Mouse (Mus musculus) c-Kit-positive CD71-positive TER-119-negative erythroid progenitor cells, embryonic 14.5 days (primary cell): ENCODE results near the gene Col5a3.

Source experiments
- DNase-seq: peaks from one replicate; pipeline ENCODE4 v3.0.0-alpha.2; 2013; ENCODE audit warnings: low read depth

Col5a3 gene

DNA sequence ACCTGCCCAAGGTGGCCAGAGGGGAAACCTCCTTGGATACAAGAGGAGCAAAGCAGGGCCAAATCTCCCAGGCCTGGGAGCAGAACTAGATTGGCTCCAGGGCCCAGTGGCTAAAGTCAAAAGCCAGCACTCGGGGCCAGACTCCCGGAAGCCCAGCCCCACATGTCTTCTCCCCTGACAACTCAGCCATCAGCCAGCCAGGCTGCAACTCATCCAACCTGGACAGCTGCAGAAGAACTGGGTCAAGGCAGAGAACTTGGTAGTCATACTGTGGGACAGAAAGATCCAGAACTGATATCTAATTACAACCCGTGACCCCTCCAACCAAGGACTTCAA is 9.7 kb downstream of the Col5a3 start:
- no peak for DNase-seq

DNA sequence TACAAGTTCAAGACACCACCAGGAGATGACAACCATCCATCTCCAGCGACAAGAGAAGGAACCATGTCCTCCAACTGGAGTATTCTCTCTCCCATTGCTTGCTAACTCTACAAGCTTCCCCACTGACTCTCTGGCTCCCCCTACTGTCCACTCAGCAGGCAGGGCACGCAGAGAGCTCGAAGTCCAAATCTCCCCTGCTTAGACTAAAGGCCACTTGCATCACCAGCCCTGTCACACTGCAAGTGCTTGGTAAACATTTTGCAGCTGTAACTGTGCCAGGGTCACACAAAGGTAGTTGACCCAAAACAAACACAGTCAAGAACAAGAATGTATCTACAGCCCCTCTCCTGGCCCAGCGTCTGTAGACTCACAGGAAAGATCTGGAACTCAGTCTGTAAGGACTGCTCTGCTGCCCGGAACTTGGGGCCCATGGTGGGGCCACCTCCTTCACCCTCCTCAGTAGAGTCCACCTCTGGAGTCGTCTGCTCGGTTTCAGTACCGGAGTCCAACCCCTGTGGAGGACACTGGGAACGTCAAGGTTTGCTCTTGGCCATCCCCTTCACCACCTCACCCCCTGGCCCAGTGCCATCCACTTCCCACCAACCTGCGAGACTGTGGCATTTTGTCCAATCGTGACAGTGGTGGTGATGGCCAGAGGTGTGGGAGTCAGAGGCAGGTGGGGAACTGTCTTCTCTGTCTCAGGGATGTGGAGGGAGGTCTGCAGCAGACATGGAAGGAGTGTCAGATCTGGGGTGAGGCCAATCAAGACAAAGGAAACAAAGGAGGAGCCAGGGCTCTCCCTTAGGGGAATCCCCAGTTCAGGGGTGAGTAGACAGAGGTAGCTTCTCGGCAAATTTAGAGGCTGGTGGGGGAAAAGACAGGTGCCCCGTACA is 10.4 kb downstream of the Col5a3 start:
- DNase-seq = peak; percentile 46

DNA sequence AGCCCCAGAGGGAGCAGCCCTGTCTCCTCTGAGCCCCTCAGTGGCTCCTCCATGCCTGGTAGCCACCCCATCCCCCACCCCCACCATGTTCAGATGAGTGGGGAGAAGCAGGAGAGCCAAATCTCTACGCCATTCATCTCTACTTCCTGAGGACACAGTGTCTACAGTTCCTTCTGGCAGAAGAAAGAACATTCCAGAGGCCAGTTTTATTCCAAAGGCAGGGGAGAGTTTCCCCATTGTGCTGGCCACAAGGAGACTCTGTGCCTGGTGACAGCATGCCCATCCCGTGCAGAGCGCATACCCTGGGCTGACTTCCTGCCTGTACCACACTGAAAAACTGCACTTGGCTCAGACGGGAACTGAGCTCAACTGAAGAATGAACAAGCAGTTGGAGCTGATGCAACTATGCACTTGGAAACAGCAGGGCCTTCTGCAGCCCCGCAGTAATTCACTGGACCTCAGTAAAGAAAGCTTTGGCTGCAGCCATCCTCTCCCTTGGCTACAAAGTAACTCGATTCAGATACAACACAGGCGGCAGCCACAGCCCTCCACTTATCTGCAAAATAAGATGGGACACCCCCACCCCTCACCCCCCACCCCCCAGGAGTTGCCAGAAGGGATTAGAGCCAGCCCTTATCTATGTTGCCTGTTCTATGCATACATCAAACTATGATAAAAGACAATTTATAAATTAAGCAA is 20.6 kb downstream of the Col5a3 start:
- DNase-seq = no peak

DNA sequence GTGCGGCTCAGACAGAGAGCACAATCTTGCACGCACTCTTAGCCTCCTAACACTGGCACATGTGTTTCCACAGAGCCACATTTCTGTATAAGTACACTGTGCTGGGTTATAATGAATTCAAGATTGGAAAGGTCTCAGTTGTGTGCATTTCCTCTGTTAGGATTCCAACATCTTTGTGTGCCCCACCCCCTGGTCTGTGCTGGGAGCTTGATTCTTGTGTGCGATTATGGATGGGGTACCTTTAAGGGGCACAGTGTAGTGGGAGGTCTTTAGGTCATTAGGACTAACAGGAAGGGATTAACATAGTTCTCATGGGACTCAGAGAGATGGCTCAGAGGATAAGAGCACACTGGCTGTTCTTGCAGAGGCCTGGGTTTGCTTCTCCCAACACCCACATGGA is 24.5 kb downstream of the Col5a3 start:
- DNase-seq = no peak

DNA sequence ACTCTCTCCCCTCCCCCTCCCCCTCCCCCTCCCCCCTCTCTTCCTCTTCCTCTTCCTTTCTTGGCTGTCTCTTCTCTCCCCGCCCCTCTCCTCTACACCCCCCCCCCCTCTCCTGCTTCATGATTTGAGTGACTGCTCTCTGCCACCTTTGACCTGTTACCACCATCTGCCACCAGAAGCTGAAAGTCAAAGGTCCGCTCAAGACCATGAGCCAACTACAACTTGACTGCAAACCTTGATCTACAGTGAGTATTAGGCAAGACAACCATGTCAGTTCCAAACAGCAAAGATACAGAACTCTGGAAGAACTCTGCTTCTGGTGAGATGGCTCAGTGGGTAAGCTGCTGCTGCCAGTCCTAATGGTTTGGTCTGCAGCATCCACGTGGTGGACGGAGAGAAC is 25.2 kb downstream of the Col5a3 start:
- DNase-seq = no peak

DNA sequence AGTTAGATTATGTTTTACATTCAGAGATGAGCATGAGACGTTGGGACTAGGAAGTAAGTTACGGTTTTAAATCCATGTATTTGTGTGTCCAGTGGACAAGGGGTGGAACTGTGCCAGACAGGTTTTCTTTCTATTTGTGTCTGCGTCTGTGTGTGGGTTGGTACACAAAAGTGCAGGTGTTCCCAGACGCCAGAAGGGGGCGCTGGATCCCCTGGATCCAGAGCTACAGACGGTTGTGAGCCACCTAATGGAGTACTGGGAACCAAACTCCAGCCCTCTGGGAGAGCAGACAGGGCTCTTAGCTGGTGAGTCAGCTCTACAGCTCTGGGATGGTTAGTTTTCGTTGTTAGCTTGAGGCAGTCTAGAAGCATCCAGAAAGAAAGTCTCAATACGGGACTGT is 26.9 kb downstream of the Col5a3 start:
- DNase-seq = no peak

DNA sequence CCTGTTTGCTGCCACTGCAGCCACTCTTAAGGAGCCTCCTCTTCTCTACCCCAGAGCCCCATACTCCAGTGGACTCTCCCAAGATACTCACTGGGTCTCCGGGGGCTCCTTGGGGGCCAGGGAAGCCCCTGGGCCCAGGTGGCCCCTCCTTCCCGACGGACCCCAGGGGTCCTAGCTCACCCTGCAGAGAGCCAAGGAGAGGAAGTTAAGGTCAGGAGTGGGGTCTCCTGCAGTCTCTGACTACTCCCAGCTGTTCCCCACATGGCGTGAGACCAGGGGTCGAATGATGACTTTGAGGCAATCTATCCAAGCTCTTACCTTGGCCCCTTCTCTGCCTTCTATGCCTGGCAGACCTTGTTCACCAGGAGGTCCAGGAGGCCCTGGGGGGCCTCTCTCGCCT is 29.8 kb downstream of the Col5a3 start:
- DNase-seq = no peak

DNA sequence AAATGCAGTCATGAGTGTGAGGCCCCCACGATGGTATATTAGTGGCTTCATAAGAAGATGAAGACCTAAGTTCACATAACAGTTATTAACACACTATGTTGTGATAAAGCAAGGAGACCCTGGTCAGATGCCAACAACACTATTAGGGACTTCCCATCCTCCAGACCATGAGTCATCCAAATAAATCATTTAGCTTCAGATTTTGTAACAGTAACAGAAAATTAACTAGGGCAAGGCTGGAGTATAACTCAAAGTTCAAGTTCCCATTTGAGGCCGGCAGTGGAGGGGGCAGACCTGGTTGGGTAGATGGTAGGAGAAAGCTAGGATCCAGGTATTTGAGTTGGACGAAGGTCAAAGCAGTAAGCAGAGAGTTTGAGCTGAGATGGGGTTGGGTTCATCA is 33.6 kb downstream of the Col5a3 start:
- DNase-seq = no peak

DNA sequence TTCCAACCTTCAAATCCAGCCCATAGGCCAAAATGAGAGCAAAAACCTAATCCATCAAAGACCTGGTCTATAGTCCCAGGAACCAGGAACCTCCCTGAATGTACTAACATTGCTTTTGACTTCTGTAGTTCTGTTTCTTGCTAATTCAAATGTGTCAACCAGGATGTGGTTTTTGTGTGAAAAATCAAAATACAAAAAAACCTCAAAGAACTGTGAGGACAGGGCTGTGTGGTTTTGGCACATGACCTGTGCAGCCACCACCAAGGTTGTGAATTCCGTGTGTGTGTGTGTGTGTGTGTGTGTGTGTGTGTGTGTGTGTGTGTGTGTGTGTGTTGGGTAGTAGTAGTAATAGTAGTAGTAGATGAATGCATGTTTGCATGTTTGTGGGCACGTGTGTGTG is 49.6 kb downstream of the Col5a3 start:
- no peak for DNase-seq

DNA sequence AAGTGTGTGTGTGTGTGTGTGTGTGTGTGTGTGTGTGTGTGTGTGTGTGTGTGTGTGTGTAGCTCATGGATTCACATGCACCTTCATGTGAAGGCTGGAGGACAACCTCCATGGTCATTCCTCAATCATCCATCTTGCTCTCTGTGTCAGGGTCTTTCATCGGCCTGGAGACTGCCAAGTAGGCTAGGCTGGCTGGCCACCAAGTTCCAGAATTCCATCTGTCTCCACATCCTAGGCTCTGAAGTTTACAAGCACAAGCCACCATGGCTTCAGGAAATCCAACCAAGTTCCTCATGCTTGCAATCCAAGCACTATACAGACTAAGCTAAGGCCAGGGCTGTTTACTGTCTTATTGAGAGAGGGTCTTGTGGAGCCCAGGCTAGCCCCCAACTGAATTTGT is 51.8 kb downstream of the Col5a3 start:
- no peak for DNase-seq

DNA sequence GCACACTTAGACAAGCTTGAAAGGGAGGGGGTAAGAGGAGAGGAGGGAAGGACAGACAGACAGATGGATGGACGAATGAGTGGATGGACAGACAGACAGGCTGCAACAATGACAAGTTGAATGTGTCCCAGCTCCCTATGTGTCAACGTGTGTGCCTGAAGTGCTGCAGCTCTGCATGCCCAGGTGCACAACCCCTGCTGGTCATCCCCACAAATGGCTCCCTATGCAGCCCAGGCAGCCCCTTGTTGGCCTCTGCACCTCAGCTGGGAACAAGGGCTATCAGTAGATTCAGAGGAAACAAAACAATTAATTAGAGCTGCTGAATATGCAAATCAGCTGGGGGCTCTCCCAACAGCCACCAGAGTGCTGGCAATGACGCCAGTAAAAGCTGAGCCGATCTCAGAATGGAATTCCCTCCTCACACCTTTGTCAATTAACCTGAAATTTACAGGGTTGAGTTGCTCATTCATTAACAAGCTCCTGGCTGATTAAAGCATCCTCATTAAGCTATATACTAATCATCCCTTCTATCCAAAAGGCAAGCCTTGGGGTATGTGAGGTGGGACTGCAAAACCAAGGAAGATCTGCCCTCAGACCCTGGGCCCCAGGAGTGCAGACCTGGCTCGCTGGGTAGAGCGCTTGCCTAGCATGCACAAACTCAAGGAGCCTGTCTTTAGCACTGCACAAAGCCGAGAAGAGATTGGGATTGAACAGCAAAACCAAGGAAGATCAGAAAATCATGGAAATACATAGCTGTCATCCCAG is 52.5 kb downstream of the Col5a3 start:
- DNase-seq = no peak

DNA sequence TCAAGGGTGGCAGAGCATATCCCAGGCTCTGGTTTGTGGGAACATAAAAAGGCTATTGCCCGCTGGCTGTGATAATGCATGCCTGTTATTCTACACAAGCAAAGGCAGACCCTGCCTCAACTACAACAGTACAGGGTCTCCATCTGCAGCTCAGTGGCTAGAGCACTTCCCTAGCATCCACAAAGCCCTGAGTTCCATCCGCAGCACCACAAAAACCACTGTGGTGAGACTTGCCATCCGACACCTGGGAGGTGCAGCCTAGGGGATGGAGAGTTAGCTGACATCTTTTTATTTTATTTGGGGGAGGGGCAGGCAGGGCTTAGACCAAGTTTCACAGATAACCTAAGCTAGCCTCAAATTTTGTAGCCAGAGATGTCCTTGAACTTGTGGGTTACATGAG is 53.5 kb downstream of the Col5a3 start:
- DNase-seq = no peak

DNA sequence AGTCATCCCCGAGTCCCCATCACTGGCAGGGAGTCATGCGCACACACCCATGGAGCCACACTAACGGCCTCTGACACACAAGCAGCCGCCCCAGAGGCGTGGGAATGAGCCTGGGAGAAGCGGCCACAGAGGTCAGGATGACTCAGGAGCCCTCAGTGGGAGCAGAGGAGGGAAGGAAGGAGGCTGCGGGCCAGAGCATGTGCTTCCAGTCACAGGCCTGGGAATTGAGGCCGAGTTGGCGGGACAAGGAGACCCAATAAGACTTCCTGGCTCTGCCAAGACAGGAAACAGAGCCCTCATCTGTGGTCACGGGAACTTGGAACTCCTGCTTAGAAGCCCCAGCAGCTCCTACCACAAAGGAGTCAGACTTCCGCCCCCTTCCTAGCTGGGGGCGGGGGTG is 54.1 kb downstream of the Col5a3 start:
- DNase-seq = no peak

DNA sequence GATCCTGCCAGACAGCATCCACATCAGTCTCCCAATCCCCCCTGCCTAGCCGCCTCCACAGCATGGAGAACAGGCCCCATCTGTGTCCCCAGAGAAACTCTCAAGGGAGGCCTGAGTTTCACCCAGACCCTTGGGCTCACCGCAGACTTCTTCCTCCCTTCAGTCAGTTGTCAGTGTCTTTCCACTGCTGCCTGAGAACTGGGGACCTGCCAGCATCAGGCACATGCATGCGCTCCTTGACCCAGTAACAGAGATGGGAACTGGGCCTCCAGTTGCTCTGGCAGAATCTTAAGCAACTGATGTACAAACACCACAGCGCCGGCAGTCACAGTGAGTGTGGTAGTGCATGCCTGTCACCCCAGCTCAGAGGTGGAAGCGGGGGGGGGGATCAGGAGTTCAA is 56.0 kb downstream of the Col5a3 start:
- DNase-seq = no peak

DNA sequence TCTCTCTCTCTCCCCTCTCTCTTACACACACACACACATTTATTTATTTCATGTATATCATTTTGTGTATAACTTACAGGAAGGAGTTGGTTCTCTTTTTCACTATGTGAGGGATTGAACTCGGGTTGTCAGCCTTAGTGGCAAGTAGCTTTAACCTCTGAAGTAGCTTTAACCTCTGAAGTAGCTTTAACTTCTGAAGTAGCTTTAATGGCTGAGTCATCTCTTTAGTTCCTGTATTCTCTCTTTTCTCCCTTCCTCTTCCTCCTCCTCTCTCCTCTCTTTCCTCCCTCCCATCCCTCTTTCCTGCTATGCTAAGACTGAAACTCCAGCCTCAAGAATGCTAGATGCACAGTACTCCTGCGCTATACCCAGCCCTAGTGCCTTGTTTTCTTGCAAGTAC is 56.6 kb downstream of the Col5a3 start:
- no peak for DNase-seq

DNA sequence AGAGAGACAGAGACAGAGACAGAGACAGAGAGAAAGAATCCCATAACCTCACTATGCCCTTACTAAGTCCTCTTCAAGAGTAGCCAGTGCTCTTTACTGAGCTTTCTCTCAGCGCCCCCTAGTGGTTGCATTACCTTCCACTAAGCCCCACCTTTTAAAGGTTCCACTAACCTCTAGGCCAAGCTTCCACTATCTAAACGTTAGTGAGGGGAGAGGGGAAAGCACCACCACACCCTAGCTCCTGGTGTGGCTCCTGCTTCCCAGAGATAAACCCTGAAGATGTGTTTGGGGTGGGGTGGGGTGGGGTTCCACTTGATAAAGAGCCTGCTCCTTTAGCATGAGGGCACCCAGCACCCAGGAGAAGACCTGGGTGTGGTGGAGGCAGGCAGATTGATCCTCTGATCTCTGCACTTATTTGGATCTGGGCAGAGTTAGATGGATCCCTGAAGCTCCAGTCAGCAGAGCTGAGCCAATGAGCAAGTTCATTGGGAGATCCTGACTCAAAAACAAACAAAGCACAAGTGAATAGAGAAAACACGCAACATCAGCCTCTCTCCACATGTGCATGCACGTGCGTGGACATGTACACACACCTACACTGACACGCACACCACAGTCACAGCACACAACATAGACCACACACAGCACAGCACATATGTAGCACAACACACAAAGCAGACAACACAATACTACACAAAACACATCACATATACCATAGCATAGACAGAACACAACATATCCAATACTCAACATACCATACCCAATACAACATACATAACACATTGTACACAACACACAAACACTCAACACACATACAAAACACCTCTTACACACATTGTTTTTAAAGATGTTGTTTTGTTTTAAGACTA is 57.5 kb downstream of the Col5a3 start:
- peak; percentile 92 for DNase-seq

DNA sequence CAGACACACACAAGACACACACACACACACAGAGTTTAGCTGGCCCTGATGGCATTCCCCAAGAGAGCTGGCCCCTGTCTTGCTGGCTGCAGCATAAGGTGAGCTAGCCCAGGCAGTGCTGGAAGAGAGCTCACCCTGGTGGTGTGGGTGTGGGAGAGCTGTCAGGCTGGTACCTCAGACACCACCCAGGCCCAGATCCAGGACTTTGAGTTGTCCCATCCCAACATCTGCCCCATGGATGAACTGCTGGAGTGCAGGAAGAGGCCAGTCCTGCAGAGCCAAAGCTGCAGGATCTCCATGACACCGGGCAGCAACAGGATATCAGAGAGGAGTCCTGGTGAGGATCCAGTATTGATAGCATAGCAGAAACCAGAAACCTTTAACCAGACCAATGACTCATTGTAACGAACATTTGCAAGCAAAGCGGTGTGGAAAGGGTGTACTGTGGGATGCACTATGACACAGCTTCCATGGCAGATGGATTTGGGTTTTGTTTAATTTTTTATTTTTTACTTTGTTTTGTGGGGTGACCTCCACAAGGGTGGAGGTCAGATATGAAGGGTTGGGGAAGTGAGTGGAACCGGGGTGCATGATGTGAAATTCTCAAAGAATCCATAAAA is 58.7 kb downstream of the Col5a3 start:
- no peak for DNase-seq

DNA sequence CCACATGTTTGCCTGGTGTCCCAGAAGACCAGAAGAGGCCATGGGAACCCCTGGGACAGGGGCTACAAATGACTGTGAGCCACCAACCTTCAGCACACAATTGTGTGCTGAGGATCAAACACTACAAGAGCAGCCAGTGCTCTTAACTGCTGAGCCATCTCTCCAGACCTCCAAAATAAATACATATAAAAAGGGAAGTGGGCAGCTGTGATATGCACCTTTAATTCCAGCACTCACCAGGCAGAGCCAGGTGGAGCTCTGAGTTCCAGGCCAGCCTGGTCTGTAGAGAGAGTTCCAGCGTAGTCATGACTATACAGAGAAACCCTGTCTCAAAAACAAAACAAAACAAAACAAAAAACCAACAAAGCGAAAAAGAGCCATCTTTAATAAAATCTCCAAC is 60.5 kb downstream of the Col5a3 start:
- DNase-seq = no peak

DNA sequence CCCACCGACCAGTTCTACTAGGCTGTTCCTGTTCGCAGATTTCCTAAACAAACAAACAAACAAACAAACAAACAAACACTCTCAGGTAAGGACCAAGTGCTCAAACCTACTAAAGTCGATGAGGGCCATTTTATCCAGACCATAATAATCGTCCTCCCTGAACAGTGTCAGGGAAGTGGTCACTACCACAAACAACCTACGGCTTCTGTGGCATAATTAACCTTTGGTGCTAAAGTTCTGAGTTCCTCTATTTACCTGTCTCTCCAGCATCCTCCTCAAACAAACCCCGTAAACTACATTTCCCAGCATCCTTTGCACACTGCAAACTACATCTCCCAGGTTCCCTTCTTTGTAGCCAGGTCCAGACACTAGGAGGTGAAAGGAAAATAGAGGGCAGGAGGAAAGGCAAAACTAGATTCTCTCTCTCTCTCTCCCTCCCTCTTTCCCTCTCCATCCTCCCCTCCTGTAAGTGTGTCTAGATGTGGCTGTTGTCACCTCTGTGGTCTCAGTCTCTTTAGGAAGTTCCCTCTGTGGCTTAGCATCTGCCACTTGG is 63.3 kb downstream of the Col5a3 start:
- DNase-seq = no peak

DNA sequence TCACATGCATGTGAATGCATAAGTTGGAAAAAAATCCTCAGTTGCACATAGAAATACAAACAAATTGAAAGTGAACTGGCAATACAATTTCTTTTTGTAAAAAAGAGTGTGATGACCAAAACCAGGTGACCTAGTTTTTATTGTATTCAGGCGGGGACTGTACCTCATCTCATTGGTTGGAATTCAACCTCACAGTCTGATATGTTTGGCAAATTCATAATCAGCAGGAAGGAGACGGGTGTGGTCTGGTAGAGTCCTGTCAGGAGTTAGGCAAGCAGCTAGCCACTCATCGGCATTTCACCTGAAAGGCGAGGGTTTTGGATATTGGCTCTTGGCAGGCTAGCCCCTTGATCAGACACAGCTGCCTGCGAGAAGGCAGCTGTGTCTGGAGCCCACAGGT is 65.7 kb downstream of the Col5a3 start:
- DNase-seq = no peak

DNA sequence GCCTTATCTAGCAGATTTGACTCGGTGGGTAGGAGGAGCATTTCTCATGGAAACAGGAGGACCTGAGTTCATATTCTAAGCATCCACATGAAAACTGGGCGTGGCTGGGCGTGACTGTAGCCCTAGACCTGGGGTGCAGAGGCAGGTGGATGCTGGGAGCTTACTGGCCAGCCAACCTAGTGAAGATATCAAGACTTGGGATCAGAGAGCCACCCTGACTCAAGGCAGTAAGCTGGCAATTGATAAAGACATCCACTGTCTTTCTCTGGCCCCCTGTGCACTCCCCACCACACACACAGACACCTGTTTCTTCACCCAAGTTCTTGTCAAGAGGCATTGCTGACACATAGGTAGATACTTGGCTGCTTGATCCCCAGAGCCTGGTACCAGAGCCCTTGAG is 66.3 kb downstream of the Col5a3 start:
- DNase-seq = no peak
